Mouse (Mus musculus): Measurements from ENCODE around the gene Hspa2. TPM values are rescaled to one million over a fixed set of nuclear protein-coding genes. Genes with fewer than 3 reads are reported as not detected.

Gene Hspa2
- 1.9 and 2.6 TPM in 2 replicates for polyA plus RNA-seq (2012; rRNA removed)

GRCm38 (mm10) chr12:76403886-76404537 is at the start of gene Hspa2:
Gene Hspa2 (plus strand): TSS chr12:76404176.

GRCm38 (mm10) chr12:76369206-76369977 is 34.6 kb upstream of the Hspa2 start, which contains the start of gene Zbtb25:
Gene Zbtb25 (minus strand): TSS chr12:76369602.

DNA sequence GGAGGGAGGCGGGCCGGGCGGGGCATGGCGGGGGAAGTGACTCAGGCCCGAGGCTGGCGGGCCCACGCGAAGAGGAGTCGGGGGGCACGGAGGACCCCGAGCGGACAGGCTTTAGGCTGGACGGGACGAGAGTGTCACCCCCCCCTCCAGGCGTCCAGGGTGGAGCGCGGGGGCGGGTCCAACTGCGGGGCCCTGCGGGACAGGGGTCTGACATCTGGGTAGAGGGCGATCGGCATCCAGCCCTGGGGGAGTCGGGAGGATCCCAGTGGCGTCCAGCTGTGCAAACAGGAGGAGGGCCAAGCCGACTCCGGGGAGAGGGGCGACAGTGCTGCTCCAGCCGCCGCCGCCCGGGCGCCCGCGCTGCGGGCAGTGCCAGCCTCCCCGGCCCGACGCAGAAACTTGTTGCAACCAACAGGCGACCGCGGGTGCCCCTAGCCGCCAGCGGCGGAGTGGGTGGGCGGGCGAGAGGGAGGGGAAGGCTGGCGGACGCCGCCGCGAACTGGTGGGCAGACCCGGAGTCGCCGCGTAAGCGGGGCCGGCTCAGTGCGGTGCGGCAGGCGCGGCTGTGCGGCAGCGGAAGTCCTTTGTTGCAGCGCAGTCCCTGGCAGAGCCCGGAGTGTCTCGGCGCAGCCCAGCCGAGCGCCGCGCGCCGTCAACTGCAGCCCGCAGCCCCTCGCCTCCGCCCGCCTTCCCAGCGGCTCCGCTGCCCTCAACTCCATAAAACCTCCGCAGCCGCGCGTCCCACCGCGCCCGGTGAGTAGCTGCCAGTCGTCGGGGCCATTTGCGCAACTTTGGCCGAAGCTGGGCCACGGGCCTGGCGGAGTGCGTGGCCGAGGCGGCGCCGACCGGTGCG is 33.8 kb upstream of the Hspa2 start, which contains the start of gene Zbtb1:
Gene Zbtb1 (plus strand): TSS at position 289 of the 853 bp plus-strand sequence.

DNA sequence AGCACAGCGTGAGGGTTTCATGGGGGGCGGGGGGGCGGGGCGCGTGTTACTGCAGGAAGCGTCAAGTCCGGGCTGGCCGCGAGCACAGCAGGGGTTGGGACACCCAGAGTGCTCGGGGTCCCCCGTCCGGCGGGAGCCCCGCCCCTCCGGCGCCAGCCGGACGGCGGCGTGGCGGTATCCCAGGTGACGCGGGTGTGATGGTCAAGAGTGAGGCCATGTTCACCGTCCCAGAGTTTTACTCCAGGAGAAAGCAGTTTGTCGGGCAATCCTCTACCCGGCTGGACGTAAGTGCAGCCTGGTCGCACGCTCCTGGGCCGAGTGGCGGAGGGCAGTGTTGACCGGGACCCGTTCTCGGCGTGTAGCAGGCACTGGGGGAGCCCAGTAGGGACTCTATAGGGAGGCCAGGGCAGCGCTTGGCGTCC is 13.5 kb downstream of the Hspa2 start, which contains the start of gene Ppp1r36:
Gene Ppp1r36 (plus strand): TSS at position 106 of the 422 bp plus-strand sequence.

Other genes with a start within 250 kb of the Hspa2 start
- gene Esr2, start 226.9 kb upstream of the Hspa2 start, polyA plus RNA-seq (2012; rRNA removed), result 0.01 TPM in 1 of 2 replicates, not detected in the other
- gene Tex21, start 157.4 kb upstream of the Hspa2 start, polyA plus RNA-seq (2012; rRNA removed), result 0.01 and 0.05 TPM in 2 replicates
- 50.4 and 52.7 TPM in 2 replicates for gene Mthfd1, start 148.9 kb upstream of the Hspa2 start, polyA plus RNA-seq (2012; rRNA removed)
- 0.23 and 0.24 TPM in 2 replicates for gene Akap5, start 79.3 kb upstream of the Hspa2 start, polyA plus RNA-seq (2012; rRNA removed)
- gene Zbtb25, start 34.6 kb upstream of the Hspa2 start, polyA plus RNA-seq (2012; rRNA removed), result 3.5 and 3.9 TPM in 2 replicates
- gene Zbtb1, start 33.9 kb upstream of the Hspa2 start, polyA plus RNA-seq (2012; rRNA removed), result 1.6 and 1.7 TPM in 2 replicates
- gene Ppp1r36, start 13.4 kb downstream of the Hspa2 start, polyA plus RNA-seq (2012; rRNA removed), result 0.09 and 0.41 TPM in 2 replicates
- gene Plekhg3, start 126.7 kb downstream of the Hspa2 start, polyA plus RNA-seq (2012; rRNA removed), result 12.0 and 15.7 TPM in 2 replicates

Data from liver, embryonic 18 days (tissue).